Mouse (Mus musculus): ENCODE results near the gene Katnal1.

Katnal1 gene

DNA sequence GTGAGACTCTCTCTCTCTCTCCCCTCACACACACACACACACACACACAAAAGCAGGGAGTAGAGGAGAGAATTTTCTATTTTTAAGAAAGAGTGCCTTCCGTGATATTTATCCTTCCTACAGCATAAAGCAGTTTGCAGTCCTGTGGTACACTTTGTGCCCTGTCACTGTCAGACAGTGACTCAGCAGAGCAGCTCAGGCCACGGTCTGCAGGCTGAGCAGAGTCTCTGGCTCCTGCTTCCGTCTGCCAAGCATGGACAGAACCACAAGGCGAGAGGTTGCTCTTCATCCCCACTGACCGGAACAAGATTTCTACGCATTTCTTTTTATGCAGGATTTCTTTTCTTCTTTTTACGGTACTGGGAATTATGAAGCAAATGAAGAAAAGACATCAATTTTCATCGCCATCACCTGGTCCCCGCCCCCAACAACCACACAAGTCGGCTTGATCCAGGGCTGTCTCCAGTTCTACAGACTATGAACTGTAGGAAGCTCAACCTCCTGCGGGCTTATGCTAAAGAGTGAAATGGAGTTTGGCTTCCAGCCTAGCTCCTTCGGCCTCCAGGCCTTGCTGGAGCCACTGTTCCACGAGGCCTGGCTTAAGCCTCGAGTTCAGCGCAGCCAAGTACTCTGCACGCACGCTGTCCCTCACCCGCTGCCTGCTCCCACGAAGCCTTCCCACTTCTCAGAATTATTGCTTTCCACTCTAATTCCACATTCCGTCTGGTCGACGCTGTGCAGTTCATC is 25.4 kb upstream of the Katnal1 start:
- DNase-seq (ENCODE audit: low spot score), result no peak

- DNase-seq (ENCODE audit: low spot score), result no peak
Measured at GRCm38 (mm10) chr5:148953098-148953497, 24.0 kb upstream of the Katnal1 start.

- no peak for DNase-seq (ENCODE audit: low spot score)
Measured at GRCm38 (mm10) chr5:148952419-148952818, 23.3 kb upstream of the Katnal1 start.

DNA sequence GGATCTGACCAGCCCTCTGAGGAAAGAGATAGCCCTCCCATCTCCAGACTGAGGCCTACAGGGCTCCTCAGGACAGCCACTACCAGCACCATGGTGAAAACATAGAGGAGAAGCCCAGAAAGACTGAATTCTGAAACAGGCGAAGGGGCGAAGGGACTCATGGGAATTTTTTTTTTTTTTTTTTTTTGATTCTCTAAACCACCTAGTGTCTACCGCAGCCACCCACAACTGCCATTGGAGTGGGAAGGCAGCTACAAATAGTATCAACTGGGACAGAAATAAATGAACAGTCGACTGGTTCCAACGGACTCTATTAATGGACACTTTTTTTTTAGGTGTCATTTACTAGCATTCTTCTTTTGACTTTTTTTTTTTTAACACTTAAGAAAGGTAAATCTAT is 22.2 kb upstream of the Katnal1 start:
- DNase-seq (ENCODE audit: low spot score), result no peak

DNA sequence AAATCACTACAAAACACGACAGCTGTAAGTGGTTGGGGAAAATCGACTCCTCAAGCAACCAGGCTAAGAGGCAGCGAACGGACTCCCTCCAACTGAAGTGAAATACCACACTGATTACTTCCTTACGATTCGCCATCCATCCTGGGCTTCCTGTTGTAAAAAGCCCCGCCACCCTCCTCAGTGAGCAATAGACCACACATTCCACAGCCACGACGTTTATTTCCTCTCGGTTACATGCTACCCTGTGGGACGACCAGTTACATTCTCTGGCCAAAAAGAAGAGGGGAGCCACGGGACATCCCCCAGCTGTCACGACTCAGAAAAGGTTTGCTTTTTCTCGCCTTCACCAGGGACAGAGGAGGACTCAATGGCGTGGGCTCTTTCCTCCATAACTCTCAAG is 20.9 kb upstream of the Katnal1 start:
- DNase-seq (ENCODE audit: low spot score), result no peak

DNA sequence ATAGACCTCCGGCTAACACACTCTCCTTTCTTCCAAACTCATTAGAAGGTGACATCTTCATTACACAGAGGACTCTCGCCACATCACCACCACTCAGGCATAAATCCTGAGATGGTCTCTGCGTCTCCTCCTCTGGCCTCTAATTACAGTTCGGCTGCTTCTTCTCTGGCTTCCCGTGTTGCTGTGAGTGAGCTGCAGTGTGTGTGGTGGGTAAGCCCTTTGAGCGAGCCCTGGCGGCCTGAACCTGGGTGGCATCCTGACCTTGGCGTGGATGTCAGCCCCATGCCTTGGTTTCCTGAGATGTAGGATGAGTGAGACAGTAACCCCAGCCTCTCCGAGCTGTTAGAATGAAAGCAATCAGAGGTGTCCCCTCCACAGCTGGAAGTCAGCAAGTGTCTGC is 19.5 kb upstream of the Katnal1 start:
- no peak for DNase-seq (ENCODE audit: low spot score)

GRCm38 (mm10) chr5:148947412-148947811 is 18.3 kb upstream of the Katnal1 start:
- DNase-seq (ENCODE audit: low spot score), result no peak

GRCm38 (mm10) chr5:148946787-148947186 is 17.7 kb upstream of the Katnal1 start:
- DNase-seq (ENCODE audit: low spot score), result no peak

DNA sequence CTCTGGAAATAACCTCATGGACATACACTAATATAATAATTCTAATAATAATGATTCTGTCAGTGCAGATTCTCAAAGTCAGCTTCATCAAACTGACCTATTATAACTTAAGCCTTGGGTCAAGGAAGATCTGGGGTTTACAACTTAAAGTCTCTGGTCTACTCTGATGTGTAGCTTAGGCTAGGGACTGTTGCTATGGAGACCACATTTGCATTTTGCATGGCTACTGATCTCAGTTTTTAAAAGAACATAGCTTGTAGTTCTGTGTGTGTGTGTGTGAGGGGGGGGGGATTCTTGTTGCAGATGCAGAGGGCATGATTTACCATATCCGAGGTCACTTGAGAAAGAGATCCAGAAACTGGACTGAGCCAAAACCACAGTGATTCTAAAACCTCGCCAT is 16.6 kb upstream of the Katnal1 start:
- DNase-seq (ENCODE audit: low spot score), result no peak

- DNase-seq (ENCODE audit: low spot score), result no peak
Measured at GRCm38 (mm10) chr5:148944024-148944423, 14.9 kb upstream of the Katnal1 start.

- no peak for DNase-seq (ENCODE audit: low spot score)
Measured at GRCm38 (mm10) chr5:148943444-148943843, 14.3 kb upstream of the Katnal1 start.

GRCm38 (mm10) chr5:148942957-148943356 is 13.8 kb upstream of the Katnal1 start:
- no peak for DNase-seq (ENCODE audit: low spot score)

GRCm38 (mm10) chr5:148942305-148942704 is 13.2 kb upstream of the Katnal1 start:
- no peak for DNase-seq (ENCODE audit: low spot score)

- DNase-seq (ENCODE audit: low spot score), result no peak
Measured at GRCm38 (mm10) chr5:148941867-148942266, 12.7 kb upstream of the Katnal1 start.

DNA sequence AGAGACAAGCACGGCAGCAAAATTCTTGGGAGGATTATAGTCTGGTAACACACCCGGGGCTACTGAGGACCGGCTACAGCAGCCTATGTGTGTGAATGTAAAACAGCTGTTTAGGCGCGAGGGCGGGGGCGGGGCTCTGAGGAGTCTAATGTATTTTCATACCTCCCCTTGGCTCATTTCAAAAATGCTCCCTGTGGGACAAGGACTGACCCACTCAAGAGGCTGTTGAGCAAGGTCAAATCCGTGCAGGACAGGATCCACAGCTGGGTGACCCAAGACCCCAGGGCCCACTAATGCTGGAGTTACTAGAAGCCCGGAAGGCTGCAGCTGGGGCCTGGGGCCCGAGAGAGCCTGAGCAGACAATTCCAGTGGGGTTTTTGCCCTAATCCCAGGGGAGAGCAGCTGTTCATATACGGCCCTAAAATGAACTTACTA is 10.8 kb upstream of the Katnal1 start:
- DNase-seq (ENCODE audit: low spot score), result no peak

- no peak for DNase-seq (ENCODE audit: low spot score)
Measured at GRCm38 (mm10) chr5:148936516-148936951, 7.4 kb upstream of the Katnal1 start.

- no peak for DNase-seq (ENCODE audit: low spot score)
Measured at GRCm38 (mm10) chr5:148935871-148936270, 6.8 kb upstream of the Katnal1 start.

DNA sequence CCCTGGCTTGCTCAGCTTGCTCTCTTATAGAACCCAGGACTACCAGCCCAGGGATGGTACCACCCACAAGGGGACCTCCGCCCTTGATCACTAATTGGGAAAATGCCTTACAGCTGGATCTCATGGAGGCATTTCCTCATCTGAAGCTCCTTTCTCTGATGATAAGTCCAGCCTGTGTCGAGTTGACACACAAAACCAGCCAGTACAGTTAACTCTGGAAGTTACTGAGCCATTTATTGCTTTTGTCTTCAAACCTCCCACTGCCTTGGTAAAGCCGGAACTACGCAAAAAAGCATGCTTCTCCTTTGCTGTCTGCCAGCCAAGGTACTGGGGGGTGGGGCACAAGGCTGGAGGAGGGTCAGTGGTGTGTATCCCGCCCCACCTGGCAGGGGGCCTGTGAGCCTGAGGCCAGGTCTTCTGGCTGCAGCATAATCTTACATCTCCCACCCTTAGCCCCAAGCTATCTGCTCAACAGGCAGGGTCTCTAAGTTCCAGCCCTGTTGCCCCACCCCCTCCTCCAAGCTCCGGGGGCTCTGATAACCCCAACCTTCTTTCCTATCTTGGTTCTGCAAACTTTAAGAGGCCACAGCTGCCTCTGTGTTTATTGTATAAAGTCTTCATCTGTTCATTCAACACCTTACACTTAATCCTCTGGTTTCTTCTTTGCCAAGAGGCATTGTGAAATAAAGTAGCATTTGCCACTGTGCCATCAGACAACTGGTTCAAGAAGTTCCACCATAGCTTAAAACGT is 6.1 kb upstream of the Katnal1 start:
- DNase-seq (ENCODE audit: low spot score), result peak; percentile 57

- peak; percentile 50 for DNase-seq (ENCODE audit: low spot score)
Measured at GRCm38 (mm10) chr5:148934457-148934856, 5.3 kb upstream of the Katnal1 start.

GRCm38 (mm10) chr5:148933767-148934166 is 4.6 kb upstream of the Katnal1 start:
- DNase-seq (ENCODE audit: low spot score), result peak; percentile 78

GRCm38 (mm10) chr5:148931301-148931700 is 2.2 kb upstream of the Katnal1 start:
- no peak for DNase-seq (ENCODE audit: low spot score)

DNA sequence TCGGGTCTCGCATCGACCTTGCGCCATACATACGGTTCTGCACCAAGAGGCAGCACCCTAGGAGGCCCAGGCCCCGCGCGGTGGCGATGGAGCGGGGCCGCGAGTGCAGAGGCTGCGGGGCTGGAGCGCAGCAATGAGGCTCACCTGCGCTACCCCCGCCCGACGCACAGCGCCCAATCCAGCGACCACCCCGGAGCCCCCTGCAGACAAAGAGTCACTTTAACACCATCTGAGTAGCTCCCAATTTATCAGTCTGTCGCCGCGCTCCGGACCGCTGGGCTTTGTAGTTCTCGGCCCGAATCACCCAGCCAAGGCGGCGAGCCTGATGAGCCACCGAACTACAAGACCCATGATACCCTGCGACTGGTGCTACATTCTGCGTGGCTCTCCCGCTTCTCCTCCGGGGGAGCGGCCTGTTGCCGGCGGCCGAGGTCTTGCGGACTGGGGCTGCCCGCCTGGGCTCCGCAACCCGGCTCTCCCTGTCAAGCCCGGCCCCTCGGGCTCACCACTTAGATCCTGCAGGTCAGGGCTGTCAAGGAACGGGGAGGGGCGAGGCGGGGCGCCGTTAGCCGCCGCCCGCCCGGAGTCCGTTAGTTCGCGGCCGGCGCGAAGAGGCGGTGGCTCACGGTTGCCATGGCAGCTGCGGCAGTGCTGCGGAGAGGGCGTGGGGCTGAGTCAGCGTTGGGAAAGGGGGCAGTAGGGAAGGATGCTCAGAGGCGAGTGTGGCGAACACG is 571 bp downstream of the Katnal1 start:
- DNase-seq (ENCODE audit: low spot score), result peak; percentile 97
